Mouse (Mus musculus) right cerebral cortex, postnatal 36 days (tissue): ENCODE measurements around the gene Wls.

ENCODE experiments used
- DNase-seq, 2 experiments: peaks; one replicate each; pipeline ENCODE4 v3.0.0; 2022; ENCODE audit warnings: low spot score in 2 of 2, mixed read lengths in 1 of 2

Gene Wls

DNA sequence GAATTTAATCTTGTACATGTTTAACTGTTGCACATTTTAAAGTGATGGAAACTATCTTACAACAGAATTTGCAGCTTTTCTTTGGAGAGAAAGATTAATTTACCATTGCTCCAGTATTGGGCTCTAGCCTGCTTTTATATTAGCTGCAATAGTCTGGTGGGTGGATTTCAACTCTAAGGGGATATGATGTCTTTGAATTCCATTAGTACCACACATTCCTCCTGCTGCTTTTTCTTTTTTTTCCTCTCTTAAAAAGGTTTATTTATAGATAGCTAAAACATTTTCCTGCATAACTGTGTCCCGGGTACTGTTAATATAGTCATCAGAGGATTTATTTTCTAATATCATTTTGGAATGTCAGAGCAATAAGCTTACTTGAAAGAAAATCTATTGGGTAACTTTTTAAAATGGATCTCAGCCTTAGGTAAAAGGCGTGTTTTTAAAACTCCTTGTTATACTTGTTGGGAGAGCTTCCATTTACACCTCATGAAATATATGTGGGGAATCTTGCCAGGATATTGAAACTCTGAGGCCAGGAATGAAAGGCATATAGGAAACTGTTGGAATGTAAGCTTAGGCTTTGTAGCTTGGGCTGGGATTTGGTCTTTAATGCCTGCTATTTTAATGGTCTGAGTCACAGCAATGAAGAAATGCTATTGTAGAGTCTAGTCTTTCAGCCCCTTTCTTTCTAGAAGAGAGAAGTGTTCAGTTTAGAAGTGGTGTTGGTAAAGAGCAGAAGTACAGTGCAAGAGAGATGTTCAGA is 78.0 kb downstream of the Wls start:
- no peak for DNase-seq
